Mouse (Mus musculus): ENCODE data around the gene Npepps.
"Not testable (repeated sequence)": the region's sequence is repeated elsewhere in the genome, so short reads cannot be mapped to it uniquely, and the experiment has no call there.

GRCm38 (mm10) chr11:97274947-97275346, 5.5 kb downstream of the Npepps start:
- TF ChIP-seq CTCF (IDR thresholded peaks at IDR 0.05; ENCODE audit: low read depth, low read length); GATA1 (IDR thresholded peaks at IDR 0.05; ENCODE audit: borderline replicate concordance, low read length); GATA2 (IDR thresholded peaks at IDR 0.05; ENCODE audit: borderline replicate concordance, low read depth, low read length): not testable (repeated sequence)
